Mouse (Mus musculus) hindbrain, embryonic 13.5 days (tissue): ENCODE measurements around the gene Crb1. TPM values are rescaled to one million over a fixed set of nuclear protein-coding genes. Genes with fewer than 3 reads are reported as not detected.

Experiments
- ATAC-seq: fragments of 200-750 bp; cut with Nextera tagmentation; 2 replicates; pipeline ENCODE4 v1.8.0; 2017; ENCODE audit warnings: moderate TSS enrichment; ENCODE audit not compliant: low FRiP score
- H3K27ac ChIP-seq: fragments of 300-500 bp; sonication (generic); 2 replicates; pipeline ENCODE4 v1.5.1; 2015; ENCODE audit warnings: inconsistent platforms, mild to moderate bottlenecking, moderate library complexity
- H3K27me3 ChIP-seq: fragments of 300-500 bp; sonication (generic); 2 replicates; pipeline ENCODE4 v1.6.1; 2015; ENCODE audit warnings: mild to moderate bottlenecking, inconsistent platforms
- H3K36me3 ChIP-seq: fragments of 300-500 bp; sonication (generic); 2 replicates; pipeline ENCODE4 v1.6.1; 2015; ENCODE audit warnings: mild to moderate bottlenecking, inconsistent platforms
- H3K4me1 ChIP-seq: fragments of 300-500 bp; sonication (generic); replicated peaks from 2 replicates; pipeline ENCODE4 v1.6.1; 2015; ENCODE audit warnings: inconsistent platforms
- H3K4me2 ChIP-seq: fragments of 300-500 bp; sonication (generic); 2 replicates; pipeline ENCODE4 v1.6.1; 2015; ENCODE audit warnings: inconsistent platforms, mild to moderate bottlenecking, moderate library complexity
- H3K4me3 ChIP-seq: fragments of 300-500 bp; sonication (generic); 2 replicates; pipeline ENCODE4 v1.5.1; 2015; ENCODE audit warnings: mild to moderate bottlenecking, inconsistent platforms
- H3K9ac ChIP-seq: fragments of 300-500 bp; sonication (generic); 2 replicates; pipeline ENCODE4 v1.6.1; 2015; ENCODE audit warnings: mild to moderate bottlenecking, inconsistent platforms
- H3K9me3 ChIP-seq: fragments of 300-500 bp; sonication (generic); 2 replicates; pipeline ENCODE4 v1.6.1; 2016; ENCODE audit warnings: inconsistent platforms
- WGBS: fragments of 180-500 bp; shearing (Covaris S2); methylation state at CpG from one replicate; pipeline ENCODE4 v1.1.7; 2015; 5-methylcytosine and 5-hydroxymethylcytosine counted together
- polyA plus RNA-seq: library from polyadenylated mRNA; unstranded; fragments of >200 nt; fragmentation: Nextera tagmentation; extraction: Ambion mirVana; gene quantifications from 2 replicates; pipeline ENCODE4 v1.2.1, GENCODE M21; 2015

Crb1 gene
- polyA plus RNA-seq, 1 experiment from 2014 or later: 1.7 TPM

DNA sequence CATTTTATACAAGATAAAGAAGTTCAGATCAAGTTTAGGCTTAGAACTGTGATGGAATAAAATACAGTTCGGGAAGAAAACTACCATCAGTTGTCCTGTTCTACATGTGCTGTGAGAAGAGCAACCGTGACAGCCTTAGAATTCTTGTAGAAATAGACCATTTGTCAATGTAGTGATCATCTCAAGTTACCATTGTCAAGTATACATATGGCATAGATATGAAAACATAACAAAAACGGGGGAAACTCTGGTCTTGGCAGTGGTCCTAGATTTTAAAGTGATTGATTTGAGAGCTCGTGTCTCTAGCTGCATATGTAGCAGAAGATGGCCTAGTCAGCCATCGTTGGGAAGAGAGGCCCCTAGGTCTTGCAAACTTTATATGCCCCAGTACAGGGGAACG, 127.7 kb downstream of the Crb1 start:
- Histone ChIP-seq H3K4me2 (no peak overlapping the region), H3K27me3 (no peaks in the 10 kb centered on the region), H3K9me3 (no peaks in the 10 kb centered on the region), H3K4me1 (no peaks in the 10 kb centered on the region), H3K9ac (no peak overlapping the region), H3K36me3 (no peaks in the 10 kb centered on the region), H3K27ac (no peak overlapping the region), H3K4me3 (no peak overlapping the region)
- WGBS: 87% methylated on average over 6 of the region's 6 CpGs
- ATAC-seq: no peak

DNA sequence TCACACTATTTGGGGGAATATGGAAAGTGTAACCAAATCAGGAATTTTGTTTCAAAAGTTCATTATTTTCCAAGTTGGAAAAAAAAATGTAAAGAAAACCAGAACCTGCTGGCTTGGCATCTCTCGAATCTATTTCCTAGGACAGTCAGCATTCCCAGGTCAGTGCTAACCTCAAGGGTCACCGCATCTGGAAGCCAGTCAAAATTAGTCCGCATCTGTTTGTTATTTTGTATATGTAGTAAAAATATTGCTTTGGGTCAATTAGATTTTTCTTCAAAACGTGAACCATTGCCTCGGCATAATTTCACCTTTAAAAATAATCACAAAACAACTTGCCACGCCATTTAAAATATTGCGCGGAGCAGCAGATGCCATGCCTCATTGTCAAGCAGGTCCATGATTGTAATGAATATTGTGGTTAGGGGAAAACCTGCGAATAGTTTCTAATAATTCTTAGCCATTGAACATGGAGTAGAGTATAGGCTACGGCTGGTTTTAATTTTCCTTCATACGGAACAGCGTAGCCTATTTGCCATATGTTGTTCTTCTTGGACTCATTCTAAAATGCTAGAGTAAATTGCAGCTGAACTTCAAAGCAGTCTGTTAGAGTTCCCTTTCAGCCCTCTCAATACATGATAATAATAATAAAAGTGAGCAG, 130.0 kb downstream of the Crb1 start:
- H3K4me2 ChIP-seq: no peak overlapping the region
- H3K4me3 ChIP-seq: no peak overlapping the region
- H3K27ac ChIP-seq: no peak overlapping the region
- H3K9ac ChIP-seq: no peak overlapping the region
- no peaks in the 10 kb centered on the region for H3K27me3 ChIP-seq
- H3K9me3 ChIP-seq: no peaks in the 10 kb centered on the region
- no peaks in the 10 kb centered on the region for H3K4me1 ChIP-seq
- 89% methylated on average over 12 of the region's 12 CpGs for WGBS
- ATAC-seq: no peak
- H3K36me3 ChIP-seq: no peaks in the 10 kb centered on the region

DNA sequence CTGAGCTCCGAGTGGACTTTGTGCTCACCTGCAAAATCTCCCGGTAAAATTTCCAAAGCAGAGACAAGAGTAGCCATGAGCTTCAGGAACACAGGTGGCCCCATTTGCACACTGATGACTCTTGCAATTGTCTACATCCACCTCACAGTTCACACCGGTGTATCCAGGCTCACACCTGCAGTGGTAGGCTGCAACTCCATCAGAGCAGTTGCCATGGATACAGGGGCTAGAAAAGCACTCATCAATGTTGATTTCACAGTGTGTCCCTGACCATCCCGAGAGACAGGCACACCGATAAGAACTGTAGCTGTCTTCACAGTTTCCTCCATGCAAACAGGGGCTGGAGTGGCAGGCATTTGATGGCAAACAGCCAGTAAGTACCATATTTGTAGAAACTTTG, 140.1 kb downstream of the Crb1 start:
- Histone ChIP-seq H3K27me3 (no peaks in the 10 kb centered on the region), H3K9ac (no peak overlapping the region), H3K4me1 (no peaks in the 10 kb centered on the region; the same call in 1 of the 2 replicates), H3K4me2 (no peak overlapping the region), H3K27ac (no peak overlapping the region), H3K4me3 (no peak overlapping the region), H3K36me3 (no peaks in the 10 kb centered on the region), H3K9me3 (no peaks in the 10 kb centered on the region)
- 54% methylated on average over 5 of the region's 5 CpGs for WGBS
- ATAC-seq: no peak

DNA sequence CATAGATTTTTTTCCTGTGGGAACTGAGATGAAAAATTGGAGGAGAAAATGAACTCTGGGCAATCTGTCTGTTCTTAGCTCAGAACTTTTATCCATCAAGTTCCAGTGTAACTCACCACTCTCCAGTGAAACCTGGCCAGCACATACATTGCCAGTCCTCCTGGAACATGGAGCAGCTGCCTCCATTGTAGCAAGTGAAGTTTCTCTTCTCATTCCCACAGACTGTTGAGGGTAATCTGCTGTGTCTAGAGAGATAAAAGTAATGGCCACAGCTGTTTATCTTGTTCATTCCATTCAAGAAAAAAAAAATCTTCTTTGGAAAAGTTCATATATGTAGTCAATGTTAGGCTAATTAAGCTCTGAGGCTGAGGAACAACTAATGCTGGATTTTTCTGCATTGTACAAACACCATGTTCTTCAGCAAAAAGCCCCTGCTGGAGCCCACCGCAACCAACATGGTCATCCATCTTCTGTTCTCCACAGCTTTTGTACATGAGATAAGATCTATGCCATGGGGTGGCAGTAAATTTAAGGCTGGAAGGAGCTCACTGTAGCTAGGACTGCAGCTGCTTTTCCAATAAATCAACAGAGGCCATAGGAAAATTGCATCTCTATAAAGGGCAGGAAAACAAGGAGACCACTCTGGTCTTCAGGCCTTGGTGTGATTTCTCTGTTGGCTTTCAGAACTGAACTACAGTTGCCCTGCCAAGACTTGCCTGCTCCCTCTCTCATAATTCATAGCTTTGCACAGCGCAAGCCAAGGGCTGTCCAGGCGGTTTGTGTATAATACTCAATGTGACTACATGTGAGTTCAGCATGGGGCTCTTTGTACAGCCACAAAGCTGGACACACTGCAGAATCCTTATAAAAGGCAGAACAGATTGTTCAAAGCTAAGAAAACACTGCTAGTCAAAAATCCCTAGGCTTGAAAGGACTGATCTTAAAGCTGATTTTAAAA, 142.0 kb downstream of the Crb1 start:
- no peak for ATAC-seq
- H3K27ac ChIP-seq: no peak overlapping the region

DNA sequence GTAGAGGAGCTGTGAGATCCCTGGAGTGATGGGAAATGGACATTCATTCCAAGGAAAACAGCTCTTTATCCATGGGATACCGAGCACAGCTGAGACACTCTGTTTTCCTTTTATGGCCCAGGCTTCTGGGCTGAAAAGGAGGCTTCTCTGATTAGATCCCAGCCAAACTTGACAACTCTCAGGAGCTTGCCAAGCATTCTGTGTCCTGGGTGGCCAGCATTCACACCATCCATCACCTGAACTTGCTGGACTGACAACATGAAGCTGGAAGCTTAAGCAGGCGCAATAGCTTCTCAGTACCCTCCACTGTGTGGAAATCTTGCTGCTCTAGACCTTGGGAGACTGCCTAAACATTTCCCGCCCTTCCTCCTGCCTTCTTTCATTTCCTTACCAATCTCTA, 144.3 kb downstream of the Crb1 start:
- no peaks in the 10 kb centered on the region for H3K36me3 ChIP-seq
- no peak for ATAC-seq
- H3K9ac ChIP-seq: no peak overlapping the region
- H3K9me3 ChIP-seq: no peaks in the 10 kb centered on the region
- no peak overlapping the region for H3K27ac ChIP-seq
- 63% methylated on average over 3 of the region's 3 CpGs for WGBS
- H3K4me2 ChIP-seq: no peak overlapping the region
- no peaks in the 10 kb centered on the region; the same call in 1 of the 2 replicates for H3K4me1 ChIP-seq
- no peaks in the 10 kb centered on the region for H3K27me3 ChIP-seq
- H3K4me3 ChIP-seq: no peak overlapping the region

More for the DNA sequence above, 142.0 kb downstream of the Crb1 start:
- Histone ChIP-seq H3K9me3 (no peaks in the 10 kb centered on the region), H3K4me1 (no peaks in the 10 kb centered on the region; the same call in 1 of the 2 replicates), H3K36me3 (no peaks in the 10 kb centered on the region), H3K27me3 (no peaks in the 10 kb centered on the region), H3K4me3 (no peak overlapping the region), H3K9ac (no peak overlapping the region), H3K4me2 (no peak overlapping the region)
- WGBS: 84% methylated on average over 3 of the region's 3 CpGs

DNA sequence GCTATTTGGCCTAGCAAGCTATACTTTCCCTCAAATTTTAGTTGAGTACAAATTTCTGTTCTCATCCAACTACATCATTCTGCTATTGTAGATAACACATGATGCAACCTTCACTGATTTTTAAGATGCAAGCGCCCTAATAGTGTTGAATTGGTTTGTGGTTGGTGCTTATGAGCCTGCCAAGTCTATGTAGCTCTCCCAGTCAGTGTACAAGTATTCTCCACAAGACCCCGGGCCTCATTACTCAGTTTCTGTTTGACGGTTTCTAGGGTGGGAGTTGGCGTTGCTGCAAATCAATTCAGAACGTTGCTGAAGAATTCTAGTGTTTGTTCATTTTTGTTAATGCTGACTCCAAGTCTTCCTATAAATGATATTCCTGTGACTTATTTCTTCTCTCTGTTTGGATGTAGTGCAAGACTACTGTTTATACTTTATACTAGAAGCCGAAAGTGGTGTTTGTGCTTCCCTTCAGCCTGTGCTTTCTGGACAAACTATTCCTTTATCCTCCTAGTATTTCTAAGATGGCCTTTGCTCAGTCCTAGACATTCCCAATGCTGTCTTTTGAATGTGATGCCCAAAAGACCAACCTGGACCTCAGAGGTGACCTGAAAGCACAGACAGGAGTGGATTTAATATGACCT, 152.5 kb downstream of the Crb1 start:
- Histone ChIP-seq H3K9me3 (no peaks in the 10 kb centered on the region), H3K4me1 (no peaks in the 10 kb centered on the region), H3K27ac (no peak overlapping the region), H3K36me3 (no peaks in the 10 kb centered on the region), H3K9ac (no peak overlapping the region), H3K4me2 (no peak overlapping the region), H3K27me3 (no peaks in the 10 kb centered on the region), H3K4me3 (no peak overlapping the region)
- no peak for ATAC-seq
- WGBS: 87% methylated on average over 6 of the region's 6 CpGs

DNA sequence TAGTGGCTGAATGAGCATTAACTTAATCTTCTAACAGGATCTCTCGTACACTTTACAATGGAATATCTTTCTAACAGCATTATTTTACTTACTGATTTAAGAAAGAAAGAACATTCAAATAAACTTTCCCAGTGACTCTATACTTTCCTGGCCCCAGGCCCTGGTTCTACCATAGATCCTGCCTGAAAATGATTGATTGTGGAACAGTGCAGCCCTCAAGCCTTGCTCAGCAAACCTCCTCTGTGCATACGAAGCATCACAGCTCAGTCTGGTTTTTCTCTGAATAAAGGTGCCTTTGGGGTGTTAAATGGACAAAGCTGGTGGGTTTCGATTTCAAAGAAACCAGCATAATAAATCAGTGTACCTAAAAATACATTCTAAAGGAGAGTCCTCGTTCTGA, 153.1 kb downstream of the Crb1 start:
- Histone ChIP-seq H3K4me2 (no peak overlapping the region), H3K9ac (no peak overlapping the region), H3K4me1 (no peaks in the 10 kb centered on the region), H3K4me3 (no peak overlapping the region), H3K27me3 (no peaks in the 10 kb centered on the region), H3K27ac (no peak overlapping the region), H3K9me3 (no peaks in the 10 kb centered on the region), H3K36me3 (no peaks in the 10 kb centered on the region)
- 71% methylated on average over 4 of the region's 4 CpGs for WGBS
- ATAC-seq: no peak

DNA sequence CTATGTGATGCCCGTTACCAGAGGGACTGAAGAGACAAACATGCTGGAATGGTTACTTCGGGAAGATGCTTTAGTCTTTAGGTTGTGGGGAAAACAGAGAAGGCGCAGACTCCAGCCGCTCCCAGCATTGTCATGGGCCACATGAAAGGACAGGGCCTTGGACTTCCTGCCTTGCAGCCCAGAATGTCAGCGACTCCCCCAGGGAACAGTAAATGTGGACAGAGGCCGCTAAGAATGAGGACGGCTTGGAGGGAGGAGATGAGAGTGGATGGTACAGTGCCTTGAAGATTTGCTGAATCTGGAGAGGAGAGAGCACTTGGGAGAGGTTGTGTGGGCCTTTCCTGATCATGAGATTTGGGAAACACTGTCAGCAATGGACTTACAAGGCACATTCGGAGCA, 161.6 kb downstream of the Crb1 start:
- H3K4me2 ChIP-seq: no peak overlapping the region
- H3K27me3 ChIP-seq: no peaks in the 10 kb centered on the region
- no peak overlapping the region for H3K27ac ChIP-seq
- H3K4me3 ChIP-seq: no peak overlapping the region
- no peak overlapping the region for H3K9ac ChIP-seq
- WGBS: 59% methylated on average over 8 of the region's 8 CpGs
- no peaks in the 10 kb centered on the region for H3K9me3 ChIP-seq
- no peak for ATAC-seq
- H3K4me1 ChIP-seq: peaks cover 9% of the 10 kb centered on the region; the same call in 1 of the 2 replicates
- H3K36me3 ChIP-seq: no peaks in the 10 kb centered on the region

DNA sequence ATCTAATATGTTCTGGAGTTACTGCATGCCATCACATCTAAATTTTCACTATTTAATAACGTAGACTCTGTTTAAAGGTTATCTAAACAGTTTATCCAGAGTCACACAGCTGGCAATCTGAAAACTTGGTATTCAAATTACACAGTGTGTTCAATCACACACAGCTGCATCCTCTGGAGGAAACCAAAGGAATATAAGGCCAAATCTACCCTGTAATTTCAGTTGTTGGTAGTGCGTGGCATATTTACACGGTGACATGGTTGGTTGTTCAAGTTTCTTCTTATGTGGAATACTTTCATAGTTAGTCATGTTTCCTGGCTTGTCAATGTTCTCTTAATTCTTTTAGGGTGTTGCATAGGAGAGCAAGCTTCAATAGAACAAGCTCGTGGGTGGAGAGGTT, 166.4 kb downstream of the Crb1 start:
- ATAC-seq: no peak
- Histone ChIP-seq H3K4me3 (no peak overlapping the region), H3K27me3 (no peaks in the 10 kb centered on the region), H3K4me2 (no peak overlapping the region), H3K4me1 (peaks cover 17% of the 10 kb centered on the region), H3K27ac (no peak overlapping the region), H3K36me3 (no peaks in the 10 kb centered on the region), H3K9ac (no peak overlapping the region), H3K9me3 (no peaks in the 10 kb centered on the region)
- WGBS: 68% methylated on average over 4 of the region's 4 CpGs

DNA sequence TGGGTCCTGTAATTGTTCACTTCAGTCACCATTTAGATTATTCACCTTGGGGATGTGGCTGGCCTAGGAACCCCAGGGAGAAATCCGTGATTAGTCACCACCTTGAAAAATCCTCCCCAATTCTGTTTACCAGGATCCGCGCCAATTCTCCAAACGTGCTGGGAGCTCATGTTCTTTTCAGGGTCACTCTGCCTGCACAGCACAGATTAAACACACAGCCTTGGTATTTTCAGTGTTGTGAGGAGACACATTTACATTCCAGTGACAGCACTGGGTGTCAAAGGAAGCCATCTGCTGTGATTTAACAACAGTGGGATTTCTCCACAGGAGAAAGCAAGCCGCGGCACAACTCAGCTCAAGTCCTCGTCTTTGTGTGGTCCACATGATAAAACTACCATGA, 167.1 kb downstream of the Crb1 start:
- Histone ChIP-seq H3K27me3 (no peaks in the 10 kb centered on the region), H3K4me2 (peak overlapping the region; percentile 18; the same call in 1 of the 2 replicates), H3K9me3 (no peaks in the 10 kb centered on the region), H3K9ac (no peak overlapping the region), H3K36me3 (no peaks in the 10 kb centered on the region), H3K27ac (peak overlapping the region; percentile 45), H3K4me1 (peaks cover 17% of the 10 kb centered on the region), H3K4me3 (no peak overlapping the region)
- no peak; the same call in 1 of the 2 replicates for ATAC-seq
- 14% methylated on average over 7 of the region's 7 CpGs for WGBS

DNA sequence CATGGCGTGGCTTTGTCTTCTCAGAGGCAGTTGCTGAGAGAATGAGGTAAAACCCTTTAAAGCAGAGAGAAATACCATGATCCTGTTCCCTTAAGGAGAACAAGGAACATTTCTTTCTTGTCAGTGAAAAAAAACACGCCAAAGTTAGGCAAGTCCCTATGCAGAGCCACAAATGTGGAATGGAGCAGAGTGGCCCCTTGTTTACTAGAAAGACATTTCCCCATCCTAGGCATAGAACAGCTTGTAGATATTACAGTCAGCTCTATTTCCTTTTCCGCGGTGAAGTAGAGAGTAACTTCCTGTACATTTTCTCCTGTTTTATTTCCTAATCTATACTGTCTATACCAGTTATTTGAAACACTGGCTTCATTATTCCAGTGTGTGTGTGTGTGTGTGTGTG, 170.6 kb downstream of the Crb1 start:
- H3K4me1 ChIP-seq: peaks cover 17% of the 10 kb centered on the region
- H3K4me3 ChIP-seq: no peak overlapping the region
- no peak overlapping the region for H3K4me2 ChIP-seq
- H3K9me3 ChIP-seq: no peaks in the 10 kb centered on the region
- H3K27ac ChIP-seq: no peak overlapping the region
- no peaks in the 10 kb centered on the region for H3K36me3 ChIP-seq
- ATAC-seq: no peak
- 84% methylated on average over 4 of the region's 4 CpGs for WGBS
- H3K9ac ChIP-seq: no peak overlapping the region
- no peaks in the 10 kb centered on the region for H3K27me3 ChIP-seq

DNA sequence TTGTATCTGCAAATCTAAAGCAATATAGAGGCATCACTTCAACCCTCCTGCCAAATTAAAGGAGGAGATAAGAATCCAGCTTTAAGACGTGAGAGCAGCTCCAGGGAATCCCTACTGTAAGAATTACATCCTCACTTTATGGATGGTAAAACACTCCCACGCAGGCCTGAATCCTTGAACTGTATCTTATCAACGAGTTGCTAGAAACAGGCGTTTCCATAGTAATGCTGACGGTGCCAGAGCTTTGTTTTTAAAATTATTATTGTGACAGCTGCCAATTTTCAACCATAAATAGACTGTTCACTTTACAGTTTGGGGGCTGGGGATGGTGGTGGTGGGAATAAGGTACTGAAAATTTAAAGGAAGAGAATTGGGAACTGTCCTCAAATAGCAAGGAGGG, 173.9 kb downstream of the Crb1 start:
- Histone ChIP-seq H3K4me1 (no peaks in the 10 kb centered on the region), H3K4me3 (no peak overlapping the region), H3K27ac (no peak overlapping the region), H3K4me2 (no peak overlapping the region), H3K27me3 (no peaks in the 10 kb centered on the region), H3K9ac (no peak overlapping the region), H3K36me3 (no peaks in the 10 kb centered on the region), H3K9me3 (no peaks in the 10 kb centered on the region)
- no peak for ATAC-seq
- 71% methylated on average over 5 of the region's 5 CpGs for WGBS
